13 mouse cellular contexts compared by ENCODE assay signal in genomic region chr16:92228332-92228919, GRCm38 (mm10).
"Had no signal": no experiment of that assay in that cellular context is flagged by ENCODE, and none has a peak within 500 bp of the region (broad histone marks: within the 10 kb centered on the region; RNA-seq: fewer than 3 reads in every experiment).

No protein-coding gene starts in this region.

- ATAC-seq: intestine, postnatal 0 days; midbrain, embryonic 15.5 days had no signal

- H3K36me3 ChIP-seq: limb, embryonic 13.5 days; midbrain, embryonic 10.5 days; midbrain, embryonic 15.5 days; neural tube, embryonic 12.5 days had no signal

- H3K4me2 ChIP-seq: limb, embryonic 13.5 days; midbrain, embryonic 15.5 days; neural tube, embryonic 12.5 days had no signal

- DNase-seq: kidney, adult 8-10 months; kidney, postnatal 25 days; layer of hippocampus, postnatal 36 days; lung, adult 2 months; spleen, adult 18-20 months; thymus, adult 2 months; thymus, postnatal 25 days had no signal

- H3K27ac ChIP-seq: limb, embryonic 13.5 days; liver, embryonic 14.5 days; midbrain, embryonic 10.5 days; midbrain, embryonic 15.5 days; neural tube, embryonic 12.5 days had no signal

- H3K4me3 ChIP-seq: limb, embryonic 13.5 days; midbrain, embryonic 10.5 days; midbrain, embryonic 15.5 days; neural tube, embryonic 12.5 days had no signal

- H3K4me1 ChIP-seq: midbrain, embryonic 15.5 days; neural tube, embryonic 12.5 days had no signal

- H3K27me3 ChIP-seq: limb, embryonic 13.5 days; midbrain, embryonic 15.5 days; neural tube, embryonic 12.5 days had no signal

- H3K9me3 ChIP-seq: midbrain, embryonic 15.5 days; neural tube, embryonic 12.5 days had no signal

- H3K9ac ChIP-seq: limb, embryonic 13.5 days; liver, embryonic 14.5 days; midbrain, embryonic 15.5 days; neural tube, embryonic 12.5 days had no signal
